Mouse (Mus musculus): ENCODE results near the gene Atp10b. TPM values are rescaled to one million over a fixed set of nuclear protein-coding genes. Genes with fewer than 3 reads are reported as not detected.

Atp10b gene
- polyA plus RNA-seq, 1 experiment from 2014 or later, result not detected

Other genes starting within 250 kb of the Atp10b start
- gene Gm9972, start 114.1 kb upstream of the Atp10b start, polyA plus RNA-seq (2014; fragmentation: Nextera tagmentation; extraction: Ambion mirVana), result not detected in 2 replicates

Data from liver, embryonic 11.5 days (tissue).